Mouse (Mus musculus) stomach, adult 2 months (tissue): ENCODE results near the gene Casp7. TPM values are rescaled to one million over a fixed set of nuclear protein-coding genes. Genes with fewer than 3 reads are reported as not detected.

Experiments
- polyA plus RNA-seq: library from polyadenylated mRNA; depleted of rRNA; stranded (reverse); fragments of >200 nt; gene quantifications from 2 replicates; pipeline ENCODE4 v1.2.3, GENCODE M21; 2012; rRNA removed

The Casp7 gene
- polyA plus RNA-seq, result 6.9 and 7.0 TPM in 2 replicates

DNA sequence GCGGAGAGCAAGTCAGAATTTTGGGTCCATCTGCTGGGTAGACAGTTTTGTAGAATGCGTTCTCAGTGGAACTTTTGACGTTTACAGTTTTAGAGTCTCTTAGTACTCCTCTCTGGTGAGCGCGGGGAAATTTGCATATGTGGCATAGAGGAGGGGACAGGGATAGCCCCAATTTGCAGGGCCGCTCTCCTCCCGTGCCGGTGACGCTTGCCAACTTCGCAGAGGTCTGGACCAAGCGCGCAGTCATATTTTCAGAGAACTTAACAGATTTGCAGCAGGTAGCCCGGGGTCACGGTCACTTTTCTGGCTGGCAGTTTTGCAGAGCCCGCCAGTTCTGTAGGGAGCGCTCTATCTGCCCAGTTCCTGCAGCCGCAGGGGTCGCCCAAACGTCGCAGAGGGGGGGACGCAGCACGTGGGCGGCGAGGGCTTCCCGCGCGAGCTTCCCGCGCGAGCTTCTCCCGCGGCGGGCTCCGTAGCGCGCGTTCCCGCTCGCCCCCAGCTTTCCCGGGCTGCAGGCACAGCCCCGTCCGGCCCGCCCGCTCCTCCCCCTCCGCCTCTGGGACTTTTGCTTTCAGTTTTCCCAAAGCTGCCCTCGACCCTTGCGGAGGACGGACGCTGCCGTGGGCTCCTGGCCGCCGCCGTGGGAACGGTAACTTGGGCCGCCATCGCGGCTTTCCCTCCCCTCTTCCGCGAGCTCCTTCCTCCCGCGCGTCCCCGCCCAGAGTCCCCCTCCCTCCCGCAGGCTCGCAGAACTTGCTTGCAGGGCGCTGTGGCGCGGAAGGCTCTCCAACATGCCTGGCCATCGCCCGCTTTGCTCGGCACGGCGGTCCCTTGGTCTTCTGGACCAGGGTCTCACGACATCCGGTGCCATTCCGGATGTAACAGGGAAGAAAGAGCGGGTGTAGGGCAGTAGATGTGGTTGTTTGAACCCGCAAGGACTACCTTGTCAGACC is at the start of gene Casp7:
TSS of gene Casp7 (plus strand) at position 461 of the 953 bp plus-strand sequence.

DNA sequence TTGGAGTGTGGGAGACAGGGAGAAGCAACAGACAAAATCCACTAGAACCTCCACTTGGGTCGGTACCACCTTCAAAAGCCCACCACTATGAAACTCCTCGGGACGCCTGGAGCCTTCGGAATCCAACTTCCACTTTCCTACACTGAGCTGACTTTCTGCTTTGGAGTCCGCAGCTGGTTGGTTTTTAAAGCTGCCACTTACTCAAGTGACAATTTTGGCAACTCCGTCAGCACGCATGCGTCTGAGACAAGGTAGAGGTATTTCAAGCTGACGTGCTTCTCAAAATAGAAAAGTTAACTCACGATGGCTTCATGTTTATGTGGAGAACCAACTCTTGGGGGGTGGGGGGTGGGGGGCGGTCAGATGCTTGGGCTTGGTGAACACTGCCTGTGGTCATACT is 7.0 kb upstream of the Casp7 start, which contains the start of gene Nrap:
TSS of gene Nrap (minus strand) at position 159 of the 400 bp plus-strand sequence.

GRCm38 (mm10) chr19:56461522-56462101 is 64.7 kb downstream of the Casp7 start, which contains the start of gene Plekhs1:
TSS of gene Plekhs1 (plus strand) at chr19:56461640.

Other genes starting within 250 kb of the Casp7 start
- gene Habp2, start 110.0 kb upstream of the Casp7 start, polyA plus RNA-seq, result 94.8 and 97.8 TPM in 2 replicates
- gene Nrap, start 7.1 kb upstream of the Casp7 start, polyA plus RNA-seq, result 1.9 and 2.3 TPM in 2 replicates
- gene Plekhs1, start 64.5 kb downstream of the Casp7 start, polyA plus RNA-seq, result 0.51 and 0.53 TPM in 2 replicates
- 1.4 TPM in 2 replicates for gene Dclre1a, start 151.1 kb downstream of the Casp7 start, polyA plus RNA-seq
- 1.8 and 1.9 TPM in 2 replicates for gene Nhlrc2, start 151.1 kb downstream of the Casp7 start, polyA plus RNA-seq